ENCODE assay signal across 9 mouse cellular contexts in the genomic region with DNA sequence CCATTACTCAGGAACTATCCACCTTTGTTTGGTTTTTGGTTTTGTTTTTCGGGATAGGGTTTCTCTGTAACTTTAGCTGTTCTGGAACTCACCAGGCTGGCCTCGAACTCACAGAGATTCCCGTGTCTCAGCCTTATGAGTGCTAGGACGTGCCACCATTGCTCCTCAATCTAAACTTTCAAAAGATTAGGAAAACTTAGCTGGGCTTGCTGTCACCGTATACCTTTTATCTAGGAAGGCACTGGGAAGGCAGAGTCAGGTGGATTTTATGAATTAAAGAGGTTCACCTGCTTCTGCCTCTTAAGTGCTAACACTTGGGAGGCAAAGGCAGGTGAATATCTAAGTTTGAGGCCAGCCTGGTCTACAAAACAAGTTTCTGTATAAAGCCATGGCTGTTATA. TPM values are rescaled to one million over a fixed set of nuclear protein-coding genes. Genes with fewer than 3 reads are reported as not detected.
DNase-seq lines count a peak whose midpoint lies in the region; ATAC-seq lines count a peak whose summit lies in the region.
"Had no signal": no experiment of that assay in that cellular context is flagged by ENCODE, and none has a peak within 500 bp of the region (broad histone marks: within the 10 kb centered on the region; RNA-seq: fewer than 3 reads in every experiment).

No protein-coding gene starts in this region.

- H3K4me3 ChIP-seq in kidney, embryonic 16.5 days (ENCODE audit: low read length): peak overlapping the region; percentile 98
- peak overlapping the region; percentile 99 for H3K4me3 ChIP-seq in embryonic facial prominence, embryonic 10.5 days
- peak overlapping the region; percentile 87 for H3K4me3 ChIP-seq in hindbrain, embryonic 15.5 days
- peak overlapping the region; percentile 92 for H3K4me3 ChIP-seq in midbrain, embryonic 15.5 days

- intact Hi-C loops in left cerebral cortex, postnatal 36 days (cut with DNase I): loop anchor here (5.0 kb wide), 1 partner anchor 175 kb away; no protein-coding TSS in a partner anchor

- H3K27me3 ChIP-seq in kidney, embryonic 16.5 days (ENCODE audit: insufficient read depth, low read length): no peaks in the 10 kb centered on the region
- H3K27me3 ChIP-seq in embryonic facial prominence, embryonic 10.5 days (replicated peaks; ENCODE audit: low read depth, poor library complexity, severe bottlenecking): no peaks in the 10 kb centered on the region
- no peaks in the 10 kb centered on the region for H3K27me3 ChIP-seq in hindbrain, embryonic 15.5 days
- H3K27me3 ChIP-seq in midbrain, embryonic 15.5 days (replicated peaks): no peaks in the 10 kb centered on the region

- no peaks in the 10 kb centered on the region for H3K9me3 ChIP-seq in kidney, embryonic 16.5 days (ENCODE audit: low read length)
- no peaks in the 10 kb centered on the region for H3K9me3 ChIP-seq in embryonic facial prominence, embryonic 10.5 days
- H3K9me3 ChIP-seq in hindbrain, embryonic 15.5 days: no peaks in the 10 kb centered on the region
- no peaks in the 10 kb centered on the region for H3K9me3 ChIP-seq in midbrain, embryonic 15.5 days

- H3K9ac ChIP-seq in kidney, embryonic 16.5 days (replicated peaks; ENCODE audit: low read length): peak overlapping the region; percentile 99
- H3K9ac ChIP-seq in hindbrain, embryonic 15.5 days: peak overlapping the region; percentile 97
- H3K9ac ChIP-seq in midbrain, embryonic 15.5 days: no peak overlapping the region

- no peak for ATAC-seq in kidney, embryonic 16.5 days (ENCODE audit: low FRiP score, low TSS enrichment)
- ATAC-seq in hindbrain, embryonic 15.5 days (ENCODE audit: low FRiP score, low read depth): no peak
- ATAC-seq in midbrain, embryonic 15.5 days (replicated peaks): no peak

- H3K4me2 ChIP-seq in kidney, embryonic 16.5 days (replicated peaks; ENCODE audit: low read depth, low read length): peak overlapping the region; percentile 84
- H3K4me2 ChIP-seq in hindbrain, embryonic 15.5 days: peak overlapping the region; percentile 77
- peak overlapping the region; percentile 71 for H3K4me2 ChIP-seq in midbrain, embryonic 15.5 days

- WGBS in kidney, embryonic 16.5 days: 33% methylated on average over 5 of the region's 5 CpGs
- 38% methylated on average over 5 of the region's 5 CpGs for WGBS in embryonic facial prominence, embryonic 10.5 days
- 40% methylated on average over 5 of the region's 5 CpGs for WGBS in hindbrain, embryonic 15.5 days
- 35% methylated on average over 5 of the region's 5 CpGs for WGBS in midbrain, embryonic 15.5 days

- peaks cover 7% of the 10 kb centered on the region; the same call in 1 of the 2 replicates for H3K36me3 ChIP-seq in kidney, embryonic 16.5 days (ENCODE audit: insufficient read depth, low read length)
- H3K36me3 ChIP-seq in embryonic facial prominence, embryonic 10.5 days (replicated peaks): peaks cover 22% of the 10 kb centered on the region
- H3K36me3 ChIP-seq in hindbrain, embryonic 15.5 days: no peaks in the 10 kb centered on the region
- H3K36me3 ChIP-seq in midbrain, embryonic 15.5 days (replicated peaks): no peaks in the 10 kb centered on the region

- peaks cover 28% of the 10 kb centered on the region; the same call in 1 of the 2 replicates for H3K4me1 ChIP-seq in kidney, embryonic 16.5 days (ENCODE audit: insufficient read depth, low read length)
- H3K4me1 ChIP-seq in embryonic facial prominence, embryonic 10.5 days: peaks cover 24% of the 10 kb centered on the region
- peaks cover 46% of the 10 kb centered on the region for H3K4me1 ChIP-seq in hindbrain, embryonic 15.5 days (replicated peaks)
- H3K4me1 ChIP-seq in midbrain, embryonic 15.5 days: peaks cover 37% of the 10 kb centered on the region

- H3K27ac ChIP-seq in kidney, embryonic 16.5 days (ENCODE audit: low read length): peak overlapping the region; percentile 98
- peak overlapping the region; percentile 99 for H3K27ac ChIP-seq in embryonic facial prominence, embryonic 10.5 days (replicated peaks)
- H3K27ac ChIP-seq in hindbrain, embryonic 15.5 days (replicated peaks): peak overlapping the region; percentile 97
- peak overlapping the region; percentile 95 for H3K27ac ChIP-seq in midbrain, embryonic 15.5 days

- DNase-seq in kidney, postnatal 25 days: no peak
- DNase-seq in embryonic facial prominence, embryonic 10.5 days (ENCODE audit: low spot score): no peak
- no peak for DNase-seq in ovary, adult 18-20 months (ENCODE audit: low spot score)
- no peak for DNase-seq in left cerebral cortex, postnatal 36 days (ENCODE audit: low spot score in 2 of 2)
- DNase-seq in embryo, embryonic 10 days (ENCODE audit: low spot score): no peak
- DNase-seq: adrenal gland, adult 2 months had no signal

RNA-seq across cellular contexts. Expression of gene Luc7l3, which starts 0.8 kb away (rescaled TPM):
- polyA plus RNA-seq in kidney, embryonic 16.5 days (2015; fragmentation: Nextera tagmentation; extraction: Ambion mirVana): 99.5 and 112 TPM in 2 replicates
- polyA plus RNA-seq in embryonic facial prominence, embryonic 10.5 days (2016; fragmentation: Nextera tagmentation; extraction: Ambion mirVana): 104 and 117 TPM in 2 replicates
- 126 and 127 TPM in 2 replicates for polyA plus RNA-seq in hindbrain, embryonic 15.5 days (2015; fragmentation: Nextera tagmentation; extraction: Ambion mirVana)
- 129 and 143 TPM in 2 replicates for polyA plus RNA-seq in midbrain, embryonic 15.5 days (2015; fragmentation: Nextera tagmentation; extraction: Ambion mirVana)
- 100 to 1,000 TPM in 1 of 2 experiments, 10 to 100 TPM in 1; 85.0 to 137 TPM for total RNA-seq in left cerebral cortex, postnatal 36 days (2021)

RNA-seq across cellular contexts. Expression of gene Ankrd40, which starts 5.2 kb away (rescaled TPM):
- polyA plus RNA-seq in kidney, embryonic 16.5 days (2015; fragmentation: Nextera tagmentation; extraction: Ambion mirVana): 11.2 and 11.5 TPM in 2 replicates
- polyA plus RNA-seq in embryonic facial prominence, embryonic 10.5 days (2016; fragmentation: Nextera tagmentation; extraction: Ambion mirVana): 14.8 and 15.3 TPM in 2 replicates
- polyA plus RNA-seq in hindbrain, embryonic 15.5 days (2015; fragmentation: Nextera tagmentation; extraction: Ambion mirVana): 18.3 and 21.5 TPM in 2 replicates
- 16.7 and 18.4 TPM in 2 replicates for polyA plus RNA-seq in midbrain, embryonic 15.5 days (2015; fragmentation: Nextera tagmentation; extraction: Ambion mirVana)
- 100 to 1,000 TPM; 136 to 145 TPM for total RNA-seq in left cerebral cortex, postnatal 36 days (2021)

RNA-seq across cellular contexts. Expression of gene Gm21885, which starts 41.0 kb away (rescaled TPM):
- not detected in 2 replicates for polyA plus RNA-seq in kidney, embryonic 16.5 days (2015; fragmentation: Nextera tagmentation; extraction: Ambion mirVana)
- 0.39 TPM in 1 of 2 replicates, not detected in the other for polyA plus RNA-seq in embryonic facial prominence, embryonic 10.5 days (2016; fragmentation: Nextera tagmentation; extraction: Ambion mirVana)
- polyA plus RNA-seq in hindbrain, embryonic 15.5 days (2015; fragmentation: Nextera tagmentation; extraction: Ambion mirVana): 0.66 TPM in 1 of 2 replicates, not detected in the other
- 0.45 and 0.89 TPM in 2 replicates for polyA plus RNA-seq in midbrain, embryonic 15.5 days (2015; fragmentation: Nextera tagmentation; extraction: Ambion mirVana)
- total RNA-seq in left cerebral cortex, postnatal 36 days (2021): not detected
- total RNA-seq: adrenal gland, adult 2 months had no signal
- polyA plus RNA-seq: adrenal gland, adult 2 months had no signal
